Mouse (Mus musculus) liver, adult 2 months (tissue): ENCODE data around the gene Pspn. TPM values are rescaled to one million over a fixed set of nuclear protein-coding genes. Genes with fewer than 3 reads are reported as not detected.

Experiments used
- DNase-seq: peaks from one replicate; pipeline ENCODE4 v3.0.0-alpha.2; 2011; ENCODE audit warnings: low read depth, low spot score; ENCODE audit errors: extremely low read depth
- H3K27ac ChIP-seq: fragments of 200-500 bp; replicated peaks from 2 replicates; pipeline ENCODE4 v1.5.1; 2012; ENCODE audit warnings: low read depth, mild to moderate bottlenecking, control low read depth, inconsistent platforms, low read length; ENCODE audit not compliant: insufficient read depth
- H3K27me3 ChIP-seq: fragments of 200-500 bp; 2 replicates; pipeline ENCODE4 v1.6.1; 2012; ENCODE audit warnings: mild to moderate bottlenecking, moderate library complexity, low read length, inconsistent platforms; ENCODE audit not compliant: control insufficient read depth, insufficient read depth
- H3K36me3 ChIP-seq: fragments of 200-500 bp; 2 replicates; pipeline ENCODE4 v1.6.1; 2012; ENCODE audit warnings: low read length, inconsistent platforms; ENCODE audit not compliant: control insufficient read depth, insufficient read depth
- H3K4me1 ChIP-seq: fragments of 200-500 bp; 2 replicates; pipeline ENCODE4 v1.6.1; 2011; ENCODE audit warnings: low read length; ENCODE audit not compliant: control insufficient read depth, insufficient read depth
- H3K4me3 ChIP-seq: fragments of 200-500 bp; 2 replicates; pipeline ENCODE4 v1.5.1; 2011; ENCODE audit warnings: low read depth, mild to moderate bottlenecking, control low read depth, low read length, moderate library complexity; ENCODE audit not compliant: insufficient read depth
- H3K79me2 ChIP-seq: fragments of 200-500 bp; 2 replicates; pipeline ENCODE4 v1.6.1; 2012; ENCODE audit warnings: inconsistent platforms, mild to moderate bottlenecking, low read length, moderate library complexity; ENCODE audit not compliant: control insufficient read depth, insufficient read depth
- H3K9ac ChIP-seq: fragments of 200-500 bp; 2 replicates; pipeline ENCODE4 v1.6.1; 2012; ENCODE audit warnings: low read depth, mild to moderate bottlenecking, control low read depth, inconsistent platforms, low read length
- CTCF ChIP-seq: fragments of 200-500 bp; IDR thresholded peaks from 2 replicates; pipeline ENCODE4 v1.5.1; 2011; ENCODE audit warnings: low read depth, low read length, control low read depth
- POLR2A ChIP-seq: fragments of 200-500 bp; IDR thresholded peaks from 2 replicates; pipeline ENCODE4 v1.6.1; 2011; ENCODE audit warnings: low read length, control low read depth; ENCODE audit not compliant: insufficient read depth; ENCODE audit errors: extremely low read depth
- WGBS: fragments of 180-500 bp; shearing (Covaris S2); methylation state at CpG from one replicate; pipeline ENCODE4 v1.1.7; 2018; 5-methylcytosine and 5-hydroxymethylcytosine counted together
- polyA plus RNA-seq: library from polyadenylated mRNA; depleted of rRNA; stranded (reverse); fragments of >200 nt; gene quantifications from 2 replicates; pipeline ENCODE4 v1.2.3, GENCODE M21; 2012
- total RNA-seq: library from RNA; depleted of rRNA; stranded (reverse); fragments of >200 nt; gene quantifications from 2 replicates; pipeline ENCODE4 v1.2.3, GENCODE M21; 2014

Gene Pspn
- total and polyA plus RNA-seq, 2 experiments: not detected

- Histone ChIP-seq H3K4me1 (no peaks in the 10 kb centered on the region), H3K9ac (no peak overlapping the region), H3K27me3 (no peaks in the 10 kb centered on the region), H3K79me2 (no peaks in the 10 kb centered on the region), H3K27ac (no peak overlapping the region), H3K4me3 (no peak overlapping the region), H3K36me3 (peaks cover 18% of the 10 kb centered on the region)
- WGBS: 90% methylated on average over 2 of the region's 2 CpGs
- no peak for TF ChIP-seq POLR2A
- TF ChIP-seq CTCF: no peak
- no peak for DNase-seq
Observed at GRCm38 (mm10) chr17:57019693-57020092, 19.9 kb upstream of the Pspn start.

GRCm38 (mm10) chr17:57012245-57012795, 12.5 kb upstream of the Pspn start:
- DNase-seq: no peak
- no peak overlapping the region for H3K9ac ChIP-seq
- no peaks in the 10 kb centered on the region for H3K27me3 ChIP-seq
- H3K36me3 ChIP-seq: no peaks in the 10 kb centered on the region; the same call in 1 of the 2 replicates
- H3K79me2 ChIP-seq: no peaks in the 10 kb centered on the region
- TF ChIP-seq CTCF (no peak), POLR2A (no peak)
- no peak overlapping the region for H3K4me3 ChIP-seq
- H3K27ac ChIP-seq: no peak overlapping the region
- WGBS: 80% methylated on average over 13 of the region's 13 CpGs
- peaks cover 7% of the 10 kb centered on the region; the same call in 1 of the 2 replicates for H3K4me1 ChIP-seq

GRCm38 (mm10) chr17:57011236-57012141, 11.7 kb upstream of the Pspn start, which contains the start of the genes Gtf2f1 and Gm17949:
TSS of gene Gtf2f1 (minus strand) at chr17:57011288.
TSS of gene Gm17949 (plus strand) at chr17:57011469.
- H3K4me1 ChIP-seq: peaks cover 7% of the 10 kb centered on the region; the same call in 1 of the 2 replicates
- peak within 1 kb of the TSS; percentile 77 for H3K4me3 ChIP-seq
- no peaks in the 10 kb centered on the region for H3K79me2 ChIP-seq
- WGBS: 1% methylated on average over 51 of the region's 51 CpGs
- no peak for TF ChIP-seq CTCF
- TF ChIP-seq POLR2A: peak; percentile 69; the same call in 1 of the 2 replicates
- H3K27ac ChIP-seq: peak within 1 kb of the TSS; percentile 23; the same call in 1 of the 2 replicates
- H3K9ac ChIP-seq: peak within 1 kb of the TSS; percentile 76
- DNase-seq: peak; percentile 93
- H3K36me3 ChIP-seq: peaks cover 2% of the 10 kb centered on the region; the same call in 1 of the 2 replicates
- H3K27me3 ChIP-seq: no peaks in the 10 kb centered on the region

- under 1% methylated on average over 19 of the region's 19 CpGs for WGBS
- no peak for DNase-seq
- no peaks in the 10 kb centered on the region for H3K79me2 ChIP-seq
- H3K4me3 ChIP-seq: peak overlapping the region; percentile 77
- H3K27ac ChIP-seq: peak overlapping the region; percentile 8; the same call in 1 of the 2 replicates
- H3K36me3 ChIP-seq: peaks cover 5% of the 10 kb centered on the region; the same call in 1 of the 2 replicates
- H3K4me1 ChIP-seq: peaks cover 7% of the 10 kb centered on the region; the same call in 1 of the 2 replicates
- H3K9ac ChIP-seq: peak overlapping the region; percentile 76
- no peaks in the 10 kb centered on the region for H3K27me3 ChIP-seq
- TF ChIP-seq CTCF: no peak
- TF ChIP-seq POLR2A: no peak
Observed at GRCm38 (mm10) chr17:57010911-57011235, 11.1 kb upstream of the Pspn start.

- H3K4me3 ChIP-seq: no peak overlapping the region
- no peaks in the 10 kb centered on the region for H3K79me2 ChIP-seq
- no peak overlapping the region for H3K27ac ChIP-seq
- H3K27me3 ChIP-seq: no peaks in the 10 kb centered on the region
- WGBS: 95% methylated on average over 13 of the region's 13 CpGs
- no peak overlapping the region for H3K9ac ChIP-seq
- DNase-seq: no peak
- TF ChIP-seq POLR2A (no peak), CTCF (peak; percentile 11; the same call in 1 of the 2 replicates)
- peaks cover 7% of the 10 kb centered on the region; the same call in 1 of the 2 replicates for H3K4me1 ChIP-seq
- H3K36me3 ChIP-seq: peaks cover 5% of the 10 kb centered on the region; the same call in 1 of the 2 replicates
Observed at GRCm38 (mm10) chr17:57007137-57007905, 7.5 kb upstream of the Pspn start.
